Mouse (Mus musculus) MEL (cell line): ENCODE data around the gene Psmg3. TPM values are rescaled to one million over a fixed set of nuclear protein-coding genes. Genes with fewer than 3 reads are reported as not detected.

Experiments
- DNase-seq: peaks from one replicate; pipeline ENCODE4 v3.0.0; 2011; ENCODE audit warnings: low read depth, low spot score
- H3K27ac ChIP-seq: 2 replicates; pipeline ENCODE4 v1.5.1; 2012; ENCODE audit warnings: low read depth, mild to moderate bottlenecking, control low read depth, low read length, moderate library complexity; ENCODE audit not compliant: control insufficient read depth
- H3K27me3 ChIP-seq, 2 experiments: fragments of 150-350 bp in 1 of 2; sonication (generic) in 1 of 2; 2 replicates each; pipeline ENCODE4 v1.6.1; 2012; ENCODE audit warnings: low read length in 2 of 2, mild to moderate bottlenecking in 2 of 2, improper control_type of control experiment in 1 of 2, moderate library complexity in 1 of 2; ENCODE audit not compliant: insufficient read depth in 2 of 2, control insufficient read depth in 1 of 2
- H3K36me3 ChIP-seq, 2 experiments: 2 replicates each; pipeline ENCODE4 v1.6.1; 2012 to 2014; ENCODE audit warnings: low read length in 2 of 2, improper control_type of control experiment in 1 of 2, inconsistent platforms in 1 of 2, mild to moderate bottlenecking in 1 of 2; ENCODE audit not compliant: insufficient read depth in 2 of 2, control insufficient read depth in 1 of 2
- H3K4me1 ChIP-seq, 2 experiments: fragments of 150-350 bp in 1 of 2; sonication (generic) in 1 of 2; 2 replicates each; pipeline ENCODE4 v1.6.1; 2012; ENCODE audit warnings: low read length in 2 of 2, improper control_type of control experiment in 1 of 2, mild to moderate bottlenecking in 1 of 2; ENCODE audit not compliant: insufficient read depth in 2 of 2, control insufficient read depth in 1 of 2
- H3K4me3 ChIP-seq, 2 experiments: fragments of 150-350 bp in 1 of 2; sonication (generic) in 1 of 2; 2 replicates each; pipeline ENCODE4 v1.5.1; 2012; ENCODE audit warnings: low read depth in 2 of 2, low read length in 2 of 2, mild to moderate bottlenecking in 2 of 2, moderate library complexity in 2 of 2, control low read depth in 1 of 2, improper control_type of control experiment in 1 of 2; ENCODE audit not compliant: control insufficient read depth in 1 of 2, insufficient read depth in 1 of 2
- H3K79me2 ChIP-seq: 2 replicates; pipeline ENCODE4 v1.6.1; 2012; ENCODE audit warnings: mild to moderate bottlenecking, low read length, moderate library complexity; ENCODE audit not compliant: control insufficient read depth, poor library complexity, insufficient read depth
- H3K9ac ChIP-seq: 2 replicates; pipeline ENCODE4 v1.6.1; 2012; ENCODE audit warnings: low read depth, mild to moderate bottlenecking, control low read depth, low read length, moderate library complexity; ENCODE audit not compliant: control insufficient read depth, poor library complexity, severe bottlenecking
- H3K9me3 ChIP-seq: fragments of 150-350 bp; sonication (generic); replicated peaks from 2 replicates; pipeline ENCODE4 v1.6.1; 2012; ENCODE audit warnings: mild to moderate bottlenecking, low read length, improper control_type of control experiment, moderate library complexity; ENCODE audit not compliant: insufficient read depth
- CHD2 ChIP-seq: IDR thresholded peaks from 2 replicates; pipeline ENCODE4 v1.6.1; 2011; ENCODE audit warnings: low read length, improper control_type of control experiment
- CTCF ChIP-seq, 3 experiments: IDR thresholded peaks in 2 of 3; conservative IDR thresholded peaks in 1 of 3; 2 replicates each; pipeline ENCODE4 v1.5.1; 2011 to 2012; ENCODE audit warnings: low read length in 3 of 3, low read depth in 2 of 3, mild to moderate bottlenecking in 2 of 3, improper control_type of control experiment in 1 of 3, inconsistent platforms in 1 of 3, mixed read lengths in 1 of 3, moderate library complexity in 1 of 3; ENCODE audit not compliant: control insufficient read depth in 1 of 3, insufficient read depth in 1 of 3, poor library complexity in 1 of 3, severe bottlenecking in 1 of 3
- EP300 ChIP-seq, 2 experiments: IDR thresholded peaks; 2 replicates each; pipeline ENCODE4 v1.6.1; 2011; ENCODE audit warnings: improper control_type of control experiment in 2 of 2, low read length in 2 of 2, low read depth in 1 of 2, mild to moderate bottlenecking in 1 of 2
- GABPA ChIP-seq: IDR thresholded peaks from 2 replicates; pipeline ENCODE4 v1.6.1; 2012; ENCODE audit warnings: low read depth, mild to moderate bottlenecking, inconsistent platforms, low read length, improper control_type of control experiment, moderate library complexity
- GATA1 ChIP-seq: IDR thresholded peaks from 2 replicates; pipeline ENCODE4 v1.6.1; 2011; ENCODE audit warnings: low read depth, low read length, improper control_type of control experiment
- KAT2A ChIP-seq: conservative IDR thresholded peaks from 2 replicates; pipeline ENCODE4 v1.6.1; 2012; ENCODE audit warnings: low read depth, low read length, improper control_type of control experiment, inconsistent platforms
- MAX ChIP-seq: IDR thresholded peaks from 2 replicates; pipeline ENCODE4 v1.6.1; 2011; ENCODE audit warnings: low read length, improper control_type of control experiment
- MAZ ChIP-seq: IDR thresholded peaks from 2 replicates; pipeline ENCODE4 v1.6.1; 2012; ENCODE audit warnings: low read depth, mild to moderate bottlenecking, inconsistent platforms, low read length, improper control_type of control experiment
- MEF2A ChIP-seq: IDR thresholded peaks from 2 replicates; pipeline ENCODE4 v1.6.1; 2014; ENCODE audit warnings: low read depth, mild to moderate bottlenecking, inconsistent platforms, low read length, improper control_type of control experiment; ENCODE audit not compliant: poor library complexity, insufficient replicate concordance, severe bottlenecking; ENCODE audit errors: extremely low read depth
- MXI1 ChIP-seq: IDR thresholded peaks from 2 replicates; pipeline ENCODE4 v1.6.1; 2011; ENCODE audit warnings: mild to moderate bottlenecking, low read depth, low read length, improper control_type of control experiment
- MYC ChIP-seq: IDR thresholded peaks from 2 replicates; pipeline ENCODE4 v1.6.1; 2011; ENCODE audit warnings: low read depth, mild to moderate bottlenecking, low read length, improper control_type of control experiment, moderate library complexity
- NRF1 ChIP-seq: IDR thresholded peaks from 2 replicates; pipeline ENCODE4 v1.6.1; 2014; ENCODE audit warnings: low read depth, mild to moderate bottlenecking, inconsistent platforms, low read length, improper control_type of control experiment, moderate library complexity; ENCODE audit not compliant: poor library complexity, insufficient read depth, severe bottlenecking
- SIN3A ChIP-seq: IDR thresholded peaks from 2 replicates; pipeline ENCODE4 v1.6.1; 2012; ENCODE audit warnings: low read length, improper control_type of control experiment, inconsistent platforms
- TAL1 ChIP-seq: IDR thresholded peaks from 2 replicates; pipeline ENCODE4 v1.6.1; 2012; ENCODE audit warnings: mild to moderate bottlenecking, inconsistent platforms, low read length, moderate library complexity, mixed read lengths
- TBP ChIP-seq: IDR thresholded peaks from 2 replicates; pipeline ENCODE4 v1.8.0; 2011; ENCODE audit warnings: low read depth, low read length, improper control_type of control experiment
- UBTF ChIP-seq: IDR thresholded peaks from 2 replicates; pipeline ENCODE4 v1.6.1; 2012; ENCODE audit warnings: low read depth, mild to moderate bottlenecking, inconsistent platforms, low read length, improper control_type of control experiment, moderate library complexity, borderline replicate concordance; ENCODE audit not compliant: insufficient read depth
- USF2 ChIP-seq, 2 experiments: IDR thresholded peaks; 2 replicates each; pipeline ENCODE4 v1.6.1; 2011 to 2012; ENCODE audit warnings: improper control_type of control experiment in 2 of 2, low read length in 2 of 2, borderline replicate concordance in 1 of 2, inconsistent platforms in 1 of 2, low read depth in 1 of 2, mild to moderate bottlenecking in 1 of 2; ENCODE audit not compliant: insufficient read depth in 1 of 2
- ZC3H11A ChIP-seq: IDR thresholded peaks from 2 replicates; pipeline ENCODE4 v1.6.1; 2012; ENCODE audit warnings: low read depth, mild to moderate bottlenecking, inconsistent platforms, low read length, improper control_type of control experiment
- polyA plus RNA-seq, 2 experiments: library from polyadenylated mRNA; stranded (reverse) in 1 of 2; unstranded in 1 of 2; fragments of >175 nt in 1 of 2; fragments of >200 nt in 1 of 2; gene quantifications; 2 replicates each; pipeline versions ENCODE4 v1.2.1 to v1.2.4; 2012; ENCODE audit warnings: low replicate concordance in 2 of 2, low read depth in 1 of 2; ENCODE audit not compliant: insufficient read length in 2 of 2, insufficient read depth in 1 of 2, missing spikeins in 1 of 2
- total RNA-seq: library from RNA; depleted of rRNA; stranded (reverse); fragments of 300-350 nt; gene quantifications from 2 replicates; pipeline ENCODE4 v1.2.3, GENCODE M21; 2012

Psmg3 gene
- total and polyA plus RNA-seq, 3 experiments, result 75.4 to 81.9 TPM; not detected in 1

- TF ChIP-seq MEF2A (no peak), GATA1 (no peak), KAT2A (no peak), MAZ (peak; percentile 16; the same call in 1 of the 2 replicates), USF2 (IDR thresholded peaks at IDR 0.05; ENCODE audit: borderline replicate concordance in 1 of 2, insufficient read depth in 1 of 2, low read depth in 1 of 2, low read length in 2 of 2) (no peak), TAL1 (peak; percentile 25; the same call in 1 of the 2 replicates), MYC (peak; percentile 59; the same call in 1 of the 2 replicates), GABPA (no peak), SIN3A (peak; percentile 88), MXI1 (peak; percentile 88), TBP (no peak)
Observed at GRCm38 (mm10) chr5:139793338-139794089, 33.2 kb downstream of the Psmg3 start (continued).

GRCm38 (mm10) chr5:139792966-139793337 is 33.7 kb downstream of the Psmg3 start:
- Histone ChIP-seq H3K27ac (peak overlapping the region; percentile 91), H3K4me1 (peaks cover 7 to 24% of the 10 kb centered on the region in 2 experiments), H3K36me3 (peaks cover 0 to 12% of the 10 kb centered on the region in 2 experiments; a peak in 3 of 4 replicates), H3K9ac (peak overlapping the region; percentile 97), H3K4me3 (peak overlapping the region; percentile 78 to 94), H3K27me3 (no peaks in the 10 kb centered on the region), H3K79me2 (peaks cover 64% of the 10 kb centered on the region), H3K9me3 (no peaks in the 10 kb centered on the region)
- DNase-seq, result no peak
- TF ChIP-seq MEF2A, result no peak
- no peak for TF ChIP-seq CHD2
- TF ChIP-seq EP300 (IDR thresholded peaks at IDR 0.05; ENCODE audit: low read depth in 1 of 2, low read length in 2 of 2), result no peak
- no peak for TF ChIP-seq UBTF
- no peak for TF ChIP-seq MAX
- TF ChIP-seq GATA1, result no peak
- TF ChIP-seq KAT2A, result no peak
- TF ChIP-seq NRF1, result no peak
- no peak for TF ChIP-seq CTCF (IDR thresholded peaks at IDR 0.05 in 2 of 3, conservative IDR thresholded peaks at IDR 0.05 in 1 of 3; ENCODE audit: control insufficient read depth in 1 of 3, insufficient read depth in 1 of 3, low read depth in 2 of 3, low read length in 3 of 3, poor library complexity in 1 of 3, severe bottlenecking in 1 of 3)
- TF ChIP-seq ZC3H11A, result no peak
